Mouse (Mus musculus): ENCODE data around the gene Elk4. TPM values are rescaled to one million over a fixed set of nuclear protein-coding genes. Genes with fewer than 3 reads are reported as not detected.

Elk4 gene
- polyA plus RNA-seq, 1 experiment from 2014 or later = 11.4 TPM

Other genes starting within 250 kb of the Elk4 start
- 0.26 and 0.41 TPM in 2 replicates for gene Pm20d1, start 210.2 kb upstream of the Elk4 start, polyA plus RNA-seq (2015; fragmentation: Nextera tagmentation; extraction: Ambion mirVana)
- 18.9 and 24.7 TPM in 2 replicates for gene Slc41a1, start 180.1 kb upstream of the Elk4 start, polyA plus RNA-seq (2015; fragmentation: Nextera tagmentation; extraction: Ambion mirVana)
- 7.0 and 10.3 TPM in 2 replicates for gene Rab29, start 140.4 kb upstream of the Elk4 start, polyA plus RNA-seq (2015; fragmentation: Nextera tagmentation; extraction: Ambion mirVana)
- 46.8 and 48.3 TPM in 2 replicates for gene Nucks1, start 97.1 kb upstream of the Elk4 start, polyA plus RNA-seq (2015; fragmentation: Nextera tagmentation; extraction: Ambion mirVana)
- gene Slc45a3, start 44.6 kb upstream of the Elk4 start, polyA plus RNA-seq (2015; fragmentation: Nextera tagmentation; extraction: Ambion mirVana) = 0.74 and 4.7 TPM in 2 replicates
- 6.9 and 7.3 TPM in 2 replicates for gene Mfsd4a, start 60.5 kb downstream of the Elk4 start, polyA plus RNA-seq (2015; fragmentation: Nextera tagmentation; extraction: Ambion mirVana)
- gene Cdk18, start 132.1 kb downstream of the Elk4 start, polyA plus RNA-seq (2015; fragmentation: Nextera tagmentation; extraction: Ambion mirVana) = 1.00 and 1.1 TPM in 2 replicates
- 14.1 and 16.2 TPM in 2 replicates for gene Lemd1, start 183.8 kb downstream of the Elk4 start, polyA plus RNA-seq (2015; fragmentation: Nextera tagmentation; extraction: Ambion mirVana)
- gene AC124108.1, start 183.8 kb downstream of the Elk4 start, polyA plus RNA-seq (2015; fragmentation: Nextera tagmentation; extraction: Ambion mirVana) = 2.7 and 2.8 TPM in 2 replicates
- gene Gm10188, start 222.2 kb downstream of the Elk4 start, polyA plus RNA-seq (2015; fragmentation: Nextera tagmentation; extraction: Ambion mirVana) = 0.25 and 0.68 TPM in 2 replicates